Mouse (Mus musculus) gastrocnemius, postnatal 25 days (tissue): ENCODE results near the gene Tbl1x. TPM values are rescaled to one million over a fixed set of nuclear protein-coding genes. Genes with fewer than 3 reads are reported as not detected.
"Not testable (repeated sequence)": the region's sequence is repeated elsewhere in the genome, so short reads cannot be mapped to it uniquely, and the experiment has no call there.

Experiments
- DNase-seq: peaks from one replicate; pipeline ENCODE4 v3.0.0; 2022
- long read RNA-seq, 2 experiments: library from polyadenylated mRNA; stranded (forward); transcript quantifications; one replicate each; pipeline ENCODE4 v2.0.0; 2021
- total RNA-seq, 2 experiments: library from RNA; stranded (reverse); gene quantifications; 1 replicate in 1 of 2; 2 replicates in 1 of 2; pipeline ENCODE4 v1.2.3; 2021

The Tbl1x gene
- 10 to 100 TPM in 1 of 2 experiments, 1 to 10 TPM in 1; 8.7 to 10.3 TPM for total RNA-seq
- long read RNA-seq, experiment 1, full-length matches to known transcripts, result 1 of 2 reads
- long read RNA-seq, experiment 1, partial matches to known transcripts, result 1 of 2 reads
- long read RNA-seq, experiment 1, other reads (novel, unspliced or antisense), result 0 of 2 reads
- long read RNA-seq, experiment 2, partial matches to known transcripts, result 0 of 2 reads
- long read RNA-seq, experiment 2, other reads (novel, unspliced or antisense), result 2 of 2 reads

DNA sequence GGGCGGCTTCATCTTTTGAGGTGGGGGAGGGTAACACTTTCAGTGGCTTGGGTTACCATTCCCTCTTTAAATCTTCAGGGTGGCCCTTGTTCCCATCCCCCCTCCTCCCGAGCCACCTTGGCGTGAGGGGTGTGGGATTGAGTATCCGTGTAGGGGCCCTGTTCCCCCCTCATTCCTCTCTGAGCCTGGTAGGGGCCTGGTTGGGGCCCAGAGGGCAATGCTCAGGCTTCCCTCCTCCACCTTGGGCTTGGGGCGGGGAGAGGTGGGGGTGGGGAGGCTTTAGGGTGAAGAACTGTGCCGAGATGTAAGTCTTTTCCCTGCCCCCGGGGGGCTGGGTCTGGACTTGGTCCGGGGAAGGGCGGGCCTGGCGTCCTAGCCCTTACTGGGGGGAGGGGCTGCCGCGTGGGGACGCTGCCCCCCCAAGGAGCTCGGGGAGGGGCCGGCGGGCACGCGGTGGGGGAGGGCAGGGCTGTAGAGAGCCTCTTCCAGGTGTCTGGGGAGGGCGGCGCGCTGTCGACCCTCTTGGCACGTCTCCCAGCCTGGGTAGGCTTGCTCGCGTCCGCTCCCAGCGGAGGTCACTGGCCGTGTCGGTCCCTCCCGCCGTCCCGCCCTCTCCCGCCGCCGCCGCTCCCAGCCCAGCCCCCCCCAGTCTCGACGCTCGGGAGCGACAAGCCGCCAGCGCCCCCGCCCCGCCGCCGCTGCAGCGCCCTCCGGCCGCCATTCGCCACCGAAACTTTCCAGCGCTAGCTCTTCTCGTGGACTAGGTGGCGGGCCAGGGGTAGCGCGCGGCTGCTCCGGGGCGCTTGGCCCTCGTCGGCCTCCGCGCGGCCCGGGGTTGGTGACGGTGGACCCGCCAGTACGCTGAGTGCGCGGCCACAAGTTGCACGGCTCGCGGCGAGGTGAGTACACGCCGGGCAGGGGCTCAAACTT is at the start of gene Tbl1x:
Gene Tbl1x, plus strand, starts transcription at position 643 of the 930 bp plus-strand sequence.
- DNase-seq, result peak; percentile 74

GRCm38 (mm10) chrX:77469216-77469615 is 41.6 kb upstream of the Tbl1x start:
- no peak for DNase-seq

DNA sequence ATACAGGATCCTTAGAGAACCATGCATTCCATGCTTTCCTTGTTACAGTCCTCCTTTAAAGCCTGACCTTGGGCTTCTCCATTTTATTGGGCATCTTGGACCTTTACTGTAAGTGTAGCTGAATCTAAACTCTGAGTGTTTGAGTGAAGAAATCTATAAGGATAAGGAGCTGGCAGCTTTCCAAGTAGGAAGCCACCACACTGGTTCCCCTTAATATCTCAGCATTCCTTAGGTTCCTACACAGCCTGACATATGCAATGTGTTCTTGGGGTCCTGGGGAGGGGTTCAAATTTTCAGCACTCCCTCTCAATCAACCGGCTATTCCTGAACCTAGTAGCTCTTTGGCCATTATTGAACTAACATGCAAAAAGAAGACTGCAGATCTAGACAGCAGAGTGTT is 38.0 kb upstream of the Tbl1x start:
- no peak for DNase-seq

DNA sequence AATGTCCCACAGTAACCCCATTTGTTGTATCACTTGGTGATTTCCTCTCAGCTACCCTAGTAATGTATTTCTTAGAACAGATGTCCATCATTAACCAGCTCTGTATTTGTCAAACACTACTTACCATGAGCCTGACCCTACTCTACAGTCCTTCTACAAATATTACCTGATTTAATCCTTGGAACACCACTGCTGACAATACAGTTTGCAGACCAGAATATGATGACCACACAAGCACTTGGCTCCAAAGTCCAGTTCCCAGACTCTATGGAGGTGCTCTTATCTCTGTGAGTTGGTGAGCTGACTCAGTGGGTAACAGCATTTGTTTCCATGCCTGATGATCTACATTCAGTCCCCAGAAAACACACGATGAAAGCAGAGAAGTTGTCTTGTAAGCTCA is 37.3 kb upstream of the Tbl1x start:
- DNase-seq, result no peak

GRCm38 (mm10) chrX:77474551-77474950 is 36.3 kb upstream of the Tbl1x start:
- DNase-seq, result no peak

GRCm38 (mm10) chrX:77477526-77477925 is 33.3 kb upstream of the Tbl1x start:
- DNase-seq, result no peak

DNA sequence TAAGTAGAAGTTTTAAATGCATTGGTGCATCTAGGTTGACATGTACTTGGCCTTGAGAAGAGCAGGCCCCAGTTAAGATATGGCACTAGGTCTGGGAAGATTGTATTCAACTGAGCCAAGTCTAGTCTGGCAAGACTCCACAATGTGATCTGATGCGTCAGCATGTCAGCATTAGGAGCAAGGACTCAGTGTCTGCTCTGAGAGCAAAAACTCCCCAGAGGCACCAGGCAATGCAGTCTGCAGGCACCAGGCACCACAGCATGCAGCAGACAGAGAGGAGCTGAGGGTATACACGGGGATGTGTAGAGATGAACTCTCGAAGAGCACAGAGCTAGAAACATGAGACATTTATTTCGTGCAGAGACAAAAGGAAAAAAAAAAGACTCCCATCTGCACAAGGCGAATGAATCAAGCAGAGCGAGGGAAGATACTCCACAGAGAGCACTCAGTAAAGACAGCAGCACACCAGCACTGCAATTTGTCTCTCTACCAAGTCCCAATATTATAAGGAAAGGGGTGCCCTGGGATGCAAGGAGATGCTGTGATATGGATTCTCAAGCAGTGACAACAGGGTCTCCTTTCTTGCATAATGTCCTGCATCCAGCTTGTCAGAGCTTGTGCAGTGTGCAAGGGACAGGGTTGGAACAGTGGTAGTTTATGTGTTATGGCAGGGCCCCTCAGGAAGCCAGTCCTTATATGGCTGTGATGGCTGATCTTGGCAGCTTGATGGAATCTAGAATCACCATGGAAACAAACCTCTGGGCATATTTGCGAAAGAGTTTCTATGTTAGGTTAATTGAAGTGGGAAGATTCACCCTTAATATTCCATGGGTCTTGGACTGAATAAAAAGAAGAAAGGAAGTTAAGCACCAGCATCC is 22.7 kb upstream of the Tbl1x start:
- DNase-seq, result peak; percentile 19

DNA sequence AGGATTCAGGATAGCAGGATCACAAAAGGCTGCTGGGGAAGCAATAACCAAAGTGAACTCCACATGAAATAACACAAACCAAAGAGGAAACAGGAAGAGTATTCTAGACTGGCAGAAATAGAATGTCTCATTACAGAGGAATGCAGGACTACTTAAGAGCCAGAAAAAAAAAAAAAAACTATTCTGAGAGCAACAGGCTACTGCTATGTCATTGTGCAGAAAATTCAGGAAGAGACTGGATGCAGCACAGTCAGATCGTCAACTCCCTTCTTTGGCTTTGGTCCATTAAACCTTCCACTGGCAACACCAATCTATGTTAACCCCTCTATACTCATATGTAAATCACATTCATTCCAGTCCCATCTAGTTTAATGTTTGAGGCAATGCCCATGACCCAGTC is 20.7 kb upstream of the Tbl1x start:
- no peak for DNase-seq

- peak; percentile 76 for DNase-seq
Measured at GRCm38 (mm10) chrX:77509149-77509548, 1.7 kb upstream of the Tbl1x start.

DNA sequence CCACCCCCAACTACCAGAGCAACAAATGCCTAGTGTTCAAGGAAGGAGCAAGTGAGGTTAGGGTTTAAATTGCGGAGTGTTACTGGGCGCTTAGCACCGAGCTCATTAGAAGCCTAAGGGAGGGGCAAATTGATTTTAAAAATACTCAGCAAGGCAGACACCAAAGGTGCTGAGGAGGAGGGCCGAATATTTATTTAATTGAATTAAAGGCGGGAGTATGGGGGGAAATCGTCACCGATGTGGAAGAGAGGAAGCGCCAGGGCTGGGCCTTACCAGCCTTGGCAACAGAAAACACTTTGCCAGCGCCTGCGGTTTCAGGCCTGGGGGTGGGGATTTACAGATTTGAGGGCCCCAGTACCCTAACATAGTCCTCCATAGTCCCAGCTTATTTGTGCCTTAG is 1.0 kb upstream of the Tbl1x start:
- no peak for DNase-seq

DNA sequence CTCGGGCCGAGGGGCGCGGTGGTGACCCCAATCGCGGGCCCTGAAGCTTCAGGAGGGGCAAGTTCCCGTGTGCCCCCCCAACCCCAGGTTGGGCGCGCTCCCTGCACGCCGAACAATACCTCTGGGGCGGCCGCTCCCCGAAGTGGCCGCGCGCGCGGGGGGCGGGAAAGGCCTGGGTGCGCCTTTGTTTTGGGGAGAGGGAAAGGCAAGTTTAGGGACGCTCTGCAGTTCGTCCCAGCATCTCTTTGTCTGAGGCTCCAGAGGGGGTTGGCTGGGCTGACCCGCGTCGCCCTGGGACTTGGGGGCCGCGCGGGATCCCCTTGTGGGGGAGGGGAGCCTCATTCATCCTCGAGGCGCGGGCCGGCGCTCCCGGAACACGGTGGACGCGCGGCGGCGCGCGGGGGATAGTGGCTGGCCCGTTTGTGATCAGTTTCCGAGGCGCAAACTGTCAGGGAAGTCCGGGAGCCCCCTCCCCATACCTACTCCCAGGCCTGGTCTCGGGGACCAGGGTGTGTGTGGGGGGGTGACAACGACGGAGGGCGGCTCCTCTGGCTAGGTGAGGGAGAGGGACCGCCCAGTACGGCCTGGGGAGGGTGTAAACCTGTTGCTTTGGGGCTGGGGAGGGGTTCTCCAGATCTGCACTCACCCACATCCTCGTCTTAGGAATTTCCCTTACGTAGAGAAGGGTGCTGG is 634 bp downstream of the Tbl1x start:
- peak; percentile 19 for DNase-seq

DNA sequence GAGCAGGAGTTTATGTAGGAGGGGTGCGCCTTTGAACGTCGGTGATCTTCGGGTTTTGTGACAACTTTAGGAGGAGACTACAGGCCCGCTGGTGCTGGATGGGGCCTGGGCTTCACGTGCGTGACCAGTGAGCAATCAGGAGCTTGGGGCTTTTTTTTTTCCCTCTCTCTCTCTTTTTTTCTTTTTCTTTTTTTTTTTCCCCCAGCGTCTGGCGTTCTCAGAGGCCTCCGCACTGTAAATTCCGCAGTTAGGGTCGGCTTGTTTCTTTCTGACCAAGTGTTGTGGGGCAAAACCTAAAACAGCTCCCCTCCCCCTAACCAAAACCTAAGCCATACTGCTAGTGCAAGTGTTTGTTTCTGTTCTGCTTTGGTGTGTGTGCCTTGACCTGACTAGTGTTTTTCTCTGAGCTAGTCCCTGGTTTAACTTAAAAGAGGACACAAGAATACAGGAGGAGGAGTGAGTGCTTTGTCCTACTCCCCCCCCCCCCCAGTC is 1.2 kb downstream of the Tbl1x start:
- no peak for DNase-seq

DNA sequence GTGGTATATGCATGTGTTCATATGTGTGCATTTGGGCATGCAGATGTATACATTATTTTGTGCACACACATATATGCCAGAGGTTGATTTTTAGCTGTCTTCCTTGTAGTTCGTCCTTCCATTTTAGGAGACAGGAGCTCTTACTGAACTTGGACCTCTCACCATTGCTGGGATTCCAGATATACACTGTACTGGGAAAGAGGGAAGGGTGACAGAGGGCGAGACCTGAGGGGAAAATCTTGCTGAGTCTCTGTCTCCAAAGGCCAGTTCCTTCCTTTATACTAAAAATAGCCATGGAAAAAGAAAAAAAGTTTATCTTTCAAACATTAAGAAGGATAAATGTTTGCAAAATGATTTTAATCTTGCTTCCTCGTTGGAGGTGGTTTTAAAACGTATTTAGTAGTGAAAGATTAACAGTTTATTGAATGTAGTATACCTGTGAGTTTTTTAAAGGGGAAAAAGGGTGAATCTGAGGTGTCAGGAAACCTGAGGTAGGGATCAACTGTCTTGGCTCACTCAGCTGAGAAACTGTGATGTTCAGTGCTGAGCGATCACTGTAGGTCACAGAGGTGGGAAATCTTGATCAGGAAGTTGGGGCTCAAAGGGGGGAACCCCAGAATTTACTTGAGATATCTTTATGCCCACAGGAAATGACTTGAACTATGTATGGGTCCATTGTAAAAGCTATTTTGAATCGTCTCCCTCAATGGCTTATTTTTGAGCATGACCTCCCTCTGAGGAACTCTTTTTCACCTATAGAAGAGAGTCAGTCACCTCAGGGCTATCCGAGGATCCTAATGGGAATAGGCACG is 6.7 kb downstream of the Tbl1x start:
- DNase-seq, result no peak

- no peak for DNase-seq
Measured at GRCm38 (mm10) chrX:77518929-77519328, 8.1 kb downstream of the Tbl1x start.

DNA sequence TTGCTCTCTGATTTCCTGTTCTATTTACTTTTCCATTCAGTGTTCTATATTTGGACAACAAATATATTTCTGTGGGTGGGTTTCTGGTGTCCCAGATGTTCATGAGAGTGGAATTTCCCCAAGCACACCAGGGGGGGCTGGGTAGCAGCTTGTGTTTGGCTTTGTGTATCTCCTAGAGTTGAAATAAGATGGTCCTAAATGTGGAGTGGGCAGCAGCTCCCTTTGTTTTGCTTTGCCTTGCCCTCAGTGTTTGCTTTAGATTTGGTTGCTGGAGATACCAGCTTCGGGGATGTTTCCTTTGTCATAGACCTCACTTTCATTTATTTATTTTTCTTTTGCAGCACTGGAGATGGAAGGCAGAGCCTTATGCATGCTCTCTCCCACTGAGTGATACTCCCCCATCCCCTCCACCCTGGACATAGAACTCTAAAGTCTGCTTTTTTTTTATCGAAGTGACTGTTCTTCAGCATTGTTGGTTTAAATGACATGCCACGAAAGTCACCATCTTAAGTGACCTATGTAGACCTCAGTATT is 12.1 kb downstream of the Tbl1x start:
- DNase-seq, result no peak

DNA sequence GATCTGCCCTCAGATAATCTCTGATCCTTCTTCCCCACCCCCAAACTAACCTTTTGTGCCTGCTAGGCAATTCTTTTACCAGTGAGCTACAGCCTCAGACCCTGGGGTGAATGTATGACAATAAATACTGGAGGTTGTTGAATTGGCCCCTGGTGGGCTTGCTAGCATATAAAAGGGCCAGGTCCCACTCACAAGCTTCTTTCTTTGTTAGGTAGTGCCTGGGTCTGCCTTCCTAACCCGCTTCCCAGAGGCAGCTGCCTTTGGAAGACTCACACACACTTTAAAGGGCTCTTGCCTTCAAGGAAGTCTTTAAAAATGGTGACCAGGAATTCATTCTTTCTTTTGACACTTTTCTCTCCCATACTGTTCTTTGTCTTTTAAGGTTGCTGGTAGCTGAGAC is 14.4 kb downstream of the Tbl1x start:
- DNase-seq, result no peak

DNA sequence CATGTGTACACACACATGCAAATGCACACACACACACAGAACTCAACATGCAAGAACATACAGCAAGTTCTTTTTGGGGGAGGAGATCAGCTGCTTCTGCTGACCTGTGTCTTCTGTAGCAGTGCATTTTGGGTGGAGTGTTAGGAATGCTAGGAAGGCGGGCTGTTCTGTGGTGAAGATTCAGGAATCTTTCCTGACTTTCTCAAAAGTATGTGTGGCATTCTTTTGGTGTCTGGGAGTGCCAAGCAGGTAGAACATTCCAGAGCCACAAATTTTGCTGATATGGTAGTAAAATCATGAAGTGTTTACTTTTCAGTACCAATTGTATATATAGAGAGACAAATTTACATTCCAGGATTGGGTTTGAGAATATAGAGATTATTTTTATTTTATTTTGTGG is 17.6 kb downstream of the Tbl1x start:
- DNase-seq, result no peak

DNA sequence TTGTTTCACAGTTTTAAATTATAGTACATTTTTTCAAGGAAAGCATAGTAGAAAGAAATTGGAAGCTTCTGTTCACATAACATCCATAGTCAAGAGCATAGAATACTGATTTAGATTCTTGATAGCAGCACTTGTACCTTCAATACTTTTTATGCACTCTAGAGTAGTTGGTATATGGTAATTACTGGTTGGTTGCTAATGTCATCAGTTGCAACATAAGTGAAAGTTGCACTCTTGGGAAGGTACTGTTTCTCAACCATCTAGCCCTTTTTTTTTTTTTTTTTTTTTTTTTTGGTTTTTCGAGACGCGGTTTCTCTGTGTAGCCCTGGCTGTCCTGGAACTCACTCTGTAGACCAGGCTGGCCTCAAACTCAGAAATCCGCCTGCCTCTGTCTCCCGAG is 20.2 kb downstream of the Tbl1x start:
- no peak for DNase-seq

DNA sequence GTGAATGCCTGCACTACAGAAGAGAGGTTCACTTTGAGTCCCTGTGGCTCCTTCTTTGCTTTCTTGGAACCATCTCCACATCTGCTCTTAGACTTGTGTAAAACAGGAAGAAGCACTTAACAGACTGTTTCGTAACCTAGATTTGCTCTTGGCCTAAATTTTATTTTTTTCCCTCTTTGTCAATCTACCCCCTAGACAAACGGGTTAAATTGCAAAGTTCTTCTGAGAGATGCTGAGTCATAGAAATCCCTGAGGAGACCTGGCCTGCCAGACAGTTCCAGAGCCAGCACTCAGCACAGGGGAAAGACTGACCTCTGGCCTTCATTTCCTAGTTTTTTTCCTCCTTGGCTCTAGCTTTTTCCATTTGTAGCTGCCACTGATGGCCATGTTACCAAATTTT is 23.1 kb downstream of the Tbl1x start:
- DNase-seq, result peak; percentile 41

DNA sequence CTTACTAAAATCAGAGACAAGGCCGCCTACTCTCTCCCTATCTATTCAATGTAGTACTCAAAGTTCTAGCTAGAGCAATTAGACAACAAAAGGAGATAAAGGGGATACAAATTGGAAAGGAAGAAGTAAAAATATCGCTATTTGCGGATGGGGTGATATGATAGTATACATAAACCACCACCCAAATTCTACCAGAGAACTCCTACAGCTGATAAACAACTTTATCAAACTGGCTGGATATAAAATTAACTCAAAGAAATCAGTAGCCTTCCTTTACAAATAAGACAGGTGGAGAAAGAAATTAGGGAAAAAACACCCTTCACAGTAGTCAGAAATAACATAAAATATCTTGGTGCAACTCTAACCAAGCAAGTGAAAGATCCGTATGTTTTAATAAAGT is 29.0 kb downstream of the Tbl1x start:
- not testable (repeated sequence) for DNase-seq

DNA sequence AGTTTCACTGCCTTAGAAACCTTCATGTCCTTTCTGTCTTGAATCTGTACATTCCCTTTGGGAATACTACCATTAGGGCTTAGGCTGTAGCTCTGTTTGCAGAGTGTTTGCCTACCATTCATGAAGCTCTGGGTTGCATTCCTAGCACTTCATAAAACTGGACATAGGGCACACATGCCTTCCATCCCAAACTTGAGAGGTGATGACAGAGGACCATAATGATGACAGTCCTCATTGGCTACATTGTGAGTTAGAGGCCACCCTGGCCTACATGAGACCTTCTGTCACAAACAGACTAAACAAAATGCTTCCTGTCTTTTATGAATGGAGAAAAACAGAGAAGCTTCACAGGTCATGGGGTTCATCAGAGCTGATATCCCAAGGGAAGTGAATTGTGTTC is 33.2 kb downstream of the Tbl1x start:
- DNase-seq, result no peak
